Mouse (Mus musculus): Measurements from ENCODE around the gene Asic2.

DNA sequence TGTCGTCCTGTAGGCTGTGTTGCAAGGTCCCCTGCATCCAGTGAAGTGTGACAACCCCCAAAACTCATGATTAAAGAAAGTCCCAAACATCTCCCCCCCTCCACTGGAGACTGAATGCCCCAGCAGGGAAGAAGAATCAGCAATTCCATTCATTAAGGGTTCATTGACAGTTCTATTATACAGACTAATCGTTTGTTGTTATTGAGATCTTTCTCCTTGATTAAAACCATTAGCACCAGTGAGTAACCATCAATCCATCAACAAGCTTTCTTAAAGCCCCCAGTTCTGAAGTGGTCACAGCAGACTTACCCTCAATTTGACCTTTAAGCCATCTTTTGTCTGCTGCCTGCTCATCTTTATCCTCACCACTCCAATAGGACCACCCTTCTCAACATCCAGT is 688.2 kb downstream of the Asic2 start:
- no peak for TF ChIP-seq CTCF (IDR thresholded peaks at IDR 0.05; ENCODE audit: borderline replicate concordance, extremely low read depth, insufficient read depth, insufficient read length)
- TF ChIP-seq POLR2A (IDR thresholded peaks at IDR 0.05; ENCODE audit: borderline replicate concordance, extremely low read depth, insufficient read depth, insufficient read length, poor library complexity, severe bottlenecking) = no peak

Measured in brain, embryonic 14.5 days (tissue).